Mouse (Mus musculus): ENCODE results near the gene Acacb.

Gene Acacb

DNA sequence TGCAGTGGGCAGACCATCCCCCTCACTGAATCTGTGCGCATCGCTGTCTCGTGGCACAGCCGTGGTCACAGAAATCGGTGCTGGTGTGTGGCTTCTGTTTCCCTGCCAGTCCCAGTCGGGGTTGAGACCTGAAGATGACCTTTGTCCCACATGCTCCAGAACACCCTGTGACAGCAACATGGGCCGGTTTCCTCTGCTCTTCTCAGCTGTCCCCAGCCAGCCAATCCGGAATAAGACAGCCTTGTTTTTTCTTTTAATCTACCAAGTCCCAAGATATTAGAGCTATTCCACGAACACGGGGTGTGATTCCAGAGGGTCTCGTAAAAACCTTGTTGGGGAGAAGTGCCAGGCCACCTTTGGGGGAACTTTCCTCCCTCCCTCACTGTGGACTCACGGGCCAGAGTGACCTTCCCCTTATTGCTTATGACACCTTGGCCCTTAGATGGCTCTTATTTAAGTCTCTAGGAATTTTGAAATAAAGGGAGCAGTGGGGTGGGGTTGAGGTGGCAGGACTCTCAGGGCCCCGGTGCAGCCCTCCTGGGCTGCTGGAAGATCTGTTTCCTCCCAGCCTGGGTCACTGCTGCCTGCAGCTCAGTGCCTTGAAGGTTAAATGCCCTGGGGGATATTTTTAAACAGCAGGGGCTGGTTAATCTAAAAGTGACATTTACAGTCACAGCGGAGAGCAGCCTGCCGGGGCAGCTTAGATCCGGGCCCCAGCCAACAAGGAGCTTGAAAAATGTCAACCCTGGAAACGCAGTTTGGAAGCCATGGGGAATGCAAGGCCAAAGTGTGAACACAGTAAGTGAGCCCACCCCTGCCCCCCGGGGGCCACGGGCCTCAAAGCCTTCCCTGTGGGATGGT, at the start of gene Acacb:
Gene Acacb (plus strand): TSS at position 508 of the 861 bp plus-strand sequence.
- no peak for DNase-seq

- DNase-seq, result peak; percentile 95
These were observed 46.5 kb upstream of the Acacb start for GRCm38 (mm10) chr5:114099709-114100389.

- no peak for DNase-seq
These were observed 45.8 kb upstream of the Acacb start for GRCm38 (mm10) chr5:114100390-114101099.

DNA sequence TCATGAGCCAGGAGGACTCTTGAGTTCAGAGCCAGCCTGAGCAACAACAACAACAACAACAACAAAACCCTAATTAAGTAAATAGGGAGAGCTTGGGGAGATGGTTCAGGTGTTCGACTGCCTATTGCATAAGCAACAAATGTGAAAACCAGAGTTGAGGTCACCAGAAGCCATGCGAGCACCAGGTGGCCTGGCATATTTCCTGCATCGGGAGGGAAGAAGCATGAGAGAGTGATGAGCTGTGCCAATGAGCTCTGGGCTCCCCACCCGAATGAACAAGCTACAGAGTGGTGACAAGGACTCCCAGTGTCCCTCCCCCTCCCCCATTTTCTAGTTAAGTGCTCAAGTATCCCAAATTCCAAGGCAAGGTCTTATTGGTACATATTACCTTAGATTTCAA, 44.5 kb upstream of the Acacb start:
- DNase-seq, result no peak

GRCm38 (mm10) chr5:114102807-114103206, 43.5 kb upstream of the Acacb start:
- no peak for DNase-seq

- no peak for DNase-seq
These were observed 39.9 kb upstream of the Acacb start for GRCm38 (mm10) chr5:114106391-114106935.

GRCm38 (mm10) chr5:114113334-114113733, 33.0 kb upstream of the Acacb start:
- no peak for DNase-seq

GRCm38 (mm10) chr5:114115030-114115429, 31.3 kb upstream of the Acacb start:
- DNase-seq, result no peak

DNA sequence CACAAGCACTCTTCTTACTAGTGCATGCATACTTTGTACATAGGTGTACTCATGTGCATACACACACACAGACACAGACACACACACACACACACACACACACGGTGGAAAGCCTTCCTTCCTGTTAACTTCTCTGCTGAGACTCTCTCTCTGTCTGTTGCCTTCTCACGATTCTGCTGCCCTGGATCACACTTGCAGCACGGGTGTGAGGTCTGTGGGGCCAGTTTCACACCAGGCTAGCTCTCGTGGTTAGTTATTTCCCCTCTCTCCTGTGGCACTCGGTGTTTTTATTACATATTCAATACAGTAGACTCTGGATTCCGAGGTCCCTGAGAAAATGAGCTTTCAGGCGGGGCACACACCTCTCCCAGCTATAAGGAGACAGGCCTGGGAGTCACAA, 29.7 kb upstream of the Acacb start:
- DNase-seq, result no peak

GRCm38 (mm10) chr5:114119806-114120205, 26.5 kb upstream of the Acacb start:
- no peak for DNase-seq

- no peak for DNase-seq
These were observed 20.3 kb upstream of the Acacb start for GRCm38 (mm10) chr5:114126008-114126407.

DNA sequence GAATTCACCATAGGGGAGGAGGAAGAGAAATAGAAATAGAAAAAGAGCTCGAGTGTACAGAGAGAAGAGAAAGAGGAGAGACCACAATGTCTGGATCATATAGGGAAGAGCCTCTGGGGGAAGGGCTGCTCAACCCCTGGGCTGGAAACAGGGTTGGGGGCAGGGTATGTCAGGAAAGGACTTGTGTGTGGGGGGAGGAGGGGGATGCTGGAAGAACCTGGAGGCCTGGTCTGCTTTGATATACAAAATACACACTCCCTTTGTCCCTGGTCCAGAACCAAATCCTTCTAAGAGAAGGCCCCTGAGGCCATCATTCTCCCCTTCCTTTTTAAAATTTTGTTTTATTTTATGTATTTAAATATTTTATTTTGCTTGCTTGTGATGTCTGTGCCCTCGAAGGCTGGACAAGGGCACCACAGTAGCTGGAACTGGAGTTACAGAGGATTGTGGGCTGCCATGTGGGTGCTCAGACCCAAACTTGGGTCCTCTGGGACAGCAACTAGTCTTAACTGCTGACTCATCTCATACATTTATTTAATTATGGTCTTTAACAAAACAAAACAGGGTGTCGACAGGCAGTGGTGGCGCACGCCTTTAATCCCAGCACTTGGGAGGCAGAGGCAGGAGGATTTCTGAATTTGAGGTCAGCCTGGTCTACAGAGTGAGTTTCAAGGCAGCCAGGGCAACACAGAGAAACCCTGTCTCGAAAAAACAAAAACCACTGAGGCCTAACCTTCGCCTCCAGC, 19.7 kb upstream of the Acacb start:
- DNase-seq, result no peak

- DNase-seq, result peak; percentile 78
These were observed 18.7 kb upstream of the Acacb start, which contains the start of gene Alkbh2 for GRCm38 (mm10) chr5:114127374-114128349. Gene Alkbh2, minus strand, starts transcription at chr5:114128218.

- DNase-seq, result no peak
These were observed 16.7 kb upstream of the Acacb start for GRCm38 (mm10) chr5:114129550-114130210.

GRCm38 (mm10) chr5:114130211-114130605, 16.1 kb upstream of the Acacb start, which contains the start of gene Ung:
Gene Ung, plus strand, starts transcription at chr5:114130386.
- no peak for DNase-seq

DNA sequence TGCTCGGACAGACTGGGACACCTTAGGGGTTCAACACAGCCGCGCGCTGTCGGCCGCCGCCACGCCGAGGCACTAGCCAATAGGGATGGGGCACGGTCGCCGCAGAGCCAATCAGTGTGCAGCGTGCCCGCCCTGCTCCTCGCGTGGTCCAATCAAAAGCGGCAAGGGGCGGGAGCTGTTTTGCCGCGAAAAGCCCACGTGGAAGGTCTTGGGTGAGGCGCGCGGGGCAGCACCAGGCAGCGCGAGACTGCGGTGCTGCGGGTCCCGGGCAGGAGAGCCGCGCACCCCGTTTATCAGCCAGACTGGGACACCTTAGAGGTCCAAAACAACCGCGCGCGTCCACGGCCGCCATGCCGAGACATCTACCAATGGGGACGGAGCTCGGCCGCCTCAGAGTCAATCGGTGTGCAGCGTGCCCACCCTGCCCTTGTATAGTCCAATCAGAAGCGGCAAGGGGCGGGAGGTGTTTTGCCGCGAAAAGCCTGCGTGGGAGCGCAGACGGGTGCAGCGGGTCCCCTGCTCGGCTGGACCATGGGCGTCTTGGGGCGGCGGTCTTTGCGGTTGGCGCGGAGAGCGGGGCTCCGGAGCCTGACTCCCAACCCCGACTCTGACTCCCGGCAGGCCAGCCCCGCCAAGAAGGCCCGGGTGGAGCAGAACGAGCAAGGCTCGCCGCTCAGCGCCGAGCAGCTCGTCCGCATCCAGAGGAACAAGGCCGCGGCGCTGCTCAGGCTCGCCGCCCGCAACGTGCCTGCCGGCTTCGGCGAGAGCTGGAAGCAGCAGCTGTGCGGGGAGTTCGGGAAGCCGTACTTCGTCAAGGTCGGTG, 15.4 kb upstream of the Acacb start:
- DNase-seq, result peak; percentile 93

- DNase-seq, result no peak
These were observed 14.9 kb upstream of the Acacb start for GRCm38 (mm10) chr5:114131521-114131840.

- no peak for DNase-seq
These were observed 13.5 kb upstream of the Acacb start for GRCm38 (mm10) chr5:114132841-114133240.

- no peak for DNase-seq
These were observed 12.2 kb upstream of the Acacb start for GRCm38 (mm10) chr5:114134091-114134534.

DNA sequence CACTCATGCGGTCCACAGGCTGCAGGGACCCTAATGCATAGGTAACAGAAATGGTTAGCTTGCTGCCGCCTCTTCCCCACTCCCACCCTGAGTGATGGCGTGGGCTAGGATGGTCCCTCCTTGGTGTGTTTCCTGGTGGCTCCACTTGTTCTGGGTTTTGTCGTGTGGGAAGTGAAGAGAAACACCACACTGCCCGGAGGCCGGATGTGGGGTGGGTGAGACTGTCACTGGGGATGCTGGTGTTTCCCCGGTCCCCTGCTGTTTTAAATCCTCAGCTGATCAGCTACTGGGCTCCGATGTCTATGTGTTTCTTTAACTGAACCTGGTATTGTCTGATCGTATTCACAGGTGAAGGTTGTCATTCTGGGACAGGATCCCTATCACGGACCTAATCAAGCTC, 10.8 kb upstream of the Acacb start:
- DNase-seq, result no peak

Measured in right cerebral cortex, postnatal 25 days (tissue).